Mouse (Mus musculus): ENCODE data around the gene Ripply1.
"Not testable (repeated sequence)": the region's sequence is repeated elsewhere in the genome, so short reads cannot be mapped to it uniquely, and the experiment has no call there.

Ripply1 gene

GRCm38 (mm10) chrX:139781563-139781962 lies 590 bp downstream of the Ripply1 start:
- DNase-seq (ENCODE audit: low read depth, low spot score) = no peak

GRCm38 (mm10) chrX:139780988-139781387 lies 1.2 kb downstream of the Ripply1 start:
- no peak for DNase-seq (ENCODE audit: low read depth, low spot score)

GRCm38 (mm10) chrX:139779401-139779800 lies 2.8 kb downstream of the Ripply1 start:
- no peak for DNase-seq (ENCODE audit: low read depth, low spot score)

GRCm38 (mm10) chrX:139778886-139779285 lies 3.3 kb downstream of the Ripply1 start:
- no peak for DNase-seq (ENCODE audit: low read depth, low spot score)

GRCm38 (mm10) chrX:139777357-139777756 lies 4.8 kb downstream of the Ripply1 start:
- DNase-seq (ENCODE audit: low read depth, low spot score) = peak; percentile 60

- DNase-seq (ENCODE audit: low read depth, low spot score) = no peak
Observed at GRCm38 (mm10) chrX:139775084-139775612, 7.0 kb downstream of the Ripply1 start.

- peak; percentile 75 for DNase-seq (ENCODE audit: low read depth, low spot score)
Observed at GRCm38 (mm10) chrX:139774309-139775083, 7.7 kb downstream of the Ripply1 start.

GRCm38 (mm10) chrX:139769975-139770637 lies 12.0 kb downstream of the Ripply1 start:
- DNase-seq (ENCODE audit: low read depth, low spot score) = no peak

GRCm38 (mm10) chrX:139762546-139762945 lies 19.6 kb downstream of the Ripply1 start:
- peak; percentile 31 for DNase-seq (ENCODE audit: low read depth, low spot score)

- not testable (repeated sequence) for DNase-seq (ENCODE audit: low read depth, low spot score)
Observed at GRCm38 (mm10) chrX:139758634-139759033, 23.5 kb downstream of the Ripply1 start.

GRCm38 (mm10) chrX:139751855-139752254 lies 30.3 kb downstream of the Ripply1 start:
- peak; percentile 51 for DNase-seq (ENCODE audit: low read depth, low spot score)

GRCm38 (mm10) chrX:139737066-139737465 lies 45.1 kb downstream of the Ripply1 start:
- DNase-seq (ENCODE audit: low read depth, low spot score) = no peak

GRCm38 (mm10) chrX:139730541-139730940 lies 51.6 kb downstream of the Ripply1 start:
- no peak for DNase-seq (ENCODE audit: low read depth, low spot score)
